Mouse (Mus musculus) T-helper 1 cell (primary cell): Measurements from ENCODE around the gene Cpa4.

Experiments
- in situ Hi-C: fragments of 300-600 bp; cut with MboI, MseI; formaldehyde crosslinking; loops from one replicate; pipeline ENCODE4 v1.15.1; 2025; ENCODE audit warnings: high pct_unique_total_duplicates

Gene Cpa4

GRCm38 (mm10) chr6:30624763-30625162, 56.6 kb downstream of the Cpa4 start:
- in situ Hi-C loops: no loop called here

GRCm38 (mm10) chr6:30628152-30628551, 60.0 kb downstream of the Cpa4 start:
- in situ Hi-C loops: no loop called here

DNA sequence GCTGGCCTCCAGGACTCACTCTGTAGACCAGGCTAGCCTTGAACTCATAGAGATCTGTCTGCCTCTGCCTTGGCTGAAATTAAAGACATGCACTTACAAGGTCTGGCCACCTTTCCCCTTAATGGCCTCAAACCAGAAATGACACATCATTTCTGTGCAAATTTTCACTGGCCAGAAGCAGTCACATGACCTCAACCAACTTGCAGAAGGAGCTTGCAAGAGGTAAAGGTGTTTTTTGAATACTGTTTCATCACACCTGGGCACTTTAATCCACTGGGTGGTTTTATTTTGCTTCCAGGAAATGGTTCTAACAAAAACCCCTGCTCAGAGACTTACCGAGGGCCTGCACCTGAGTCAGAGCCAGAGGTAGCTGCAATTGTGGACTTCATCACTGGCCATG, 61.8 kb downstream of the Cpa4 start:
- in situ Hi-C loops: no loop called here

- in situ Hi-C loops: no loop called here
Measured at GRCm38 (mm10) chr6:30635361-30635862, 67.2 kb downstream of the Cpa4 start.

DNA sequence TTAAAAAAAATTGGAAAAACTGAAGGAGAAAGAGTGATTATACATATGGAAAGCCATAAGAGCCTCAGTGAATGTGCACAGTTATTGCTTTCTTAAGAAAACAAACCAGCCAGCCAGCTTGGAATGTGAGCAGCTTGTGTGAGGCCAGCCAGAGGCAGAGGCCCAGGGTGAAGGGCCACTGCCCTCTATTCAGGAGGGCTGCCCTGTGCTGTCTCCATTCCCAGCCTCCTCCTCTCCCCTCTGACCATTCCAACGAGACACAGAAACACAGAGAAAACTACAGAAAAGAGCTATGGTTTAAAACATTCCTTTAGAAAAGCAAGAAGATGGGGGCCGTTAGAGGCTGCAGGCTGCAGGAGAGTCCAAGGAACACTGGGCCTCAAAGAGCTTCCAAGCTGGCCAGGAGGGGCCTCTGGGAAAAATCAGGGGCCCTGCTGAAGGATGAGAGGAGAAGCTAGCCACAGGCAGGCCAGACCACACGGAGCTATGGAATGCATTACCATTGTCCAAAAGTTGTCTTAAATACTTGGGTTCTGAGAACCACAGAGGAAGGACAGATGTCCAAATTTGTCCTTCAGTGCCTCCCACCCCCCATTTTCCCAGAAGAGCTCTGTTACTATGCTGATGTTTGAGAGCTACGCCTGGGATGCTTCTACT, 68.1 kb downstream of the Cpa4 start:
- in situ Hi-C loops: no loop called here

- in situ Hi-C loops: no loop called here
Measured at GRCm38 (mm10) chr6:30638674-30639268, 70.6 kb downstream of the Cpa4 start, which contains the start of gene Cpa1. TSS of gene Cpa1 (plus strand) at chr6:30639218.
